28 mouse cellular contexts compared by ENCODE assay signal in genomic region chr13:119267608-119268300, GRCm38 (mm10).
A peak's percentile ranks its signal among the peaks of the same experiment; 100 is the strongest.
DNase-seq lines count a peak whose midpoint lies in the region; ATAC-seq and TF ChIP-seq lines count a peak whose summit lies in the region.
"Had no signal": no experiment of that assay in that cellular context is flagged by ENCODE, and none has a peak within 500 bp of the region (broad histone marks: within the 10 kb centered on the region; RNA-seq: fewer than 3 reads in every experiment).

No protein-coding gene starts in this region.

- TF ChIP-seq EP300 in lung, postnatal 0 days (IDR thresholded peaks at IDR 0.05): no peak

- H3K27ac ChIP-seq in kidney, embryonic 15.5 days: no peak overlapping the region
- peak overlapping the region; percentile 55 for H3K27ac ChIP-seq in lung, embryonic 16.5 days (ENCODE audit: low read length)
- H3K27ac ChIP-seq in lung, postnatal 0 days (ENCODE audit: low read length): no peak overlapping the region
- H3K27ac ChIP-seq in intestine, postnatal 0 days (ENCODE audit: low read depth, low read length): no peak overlapping the region
- H3K27ac ChIP-seq: hindbrain, embryonic 14.5 days; limb, embryonic 13.5 days; midbrain, embryonic 12.5 days; neural tube, embryonic 12.5 days had no signal

- H3K36me3 ChIP-seq in kidney, embryonic 15.5 days: no peaks in the 10 kb centered on the region
- no peaks in the 10 kb centered on the region for H3K36me3 ChIP-seq in lung, embryonic 16.5 days (ENCODE audit: control insufficient read depth, insufficient read depth, low read length)
- no peaks in the 10 kb centered on the region for H3K36me3 ChIP-seq in lung, postnatal 0 days (ENCODE audit: insufficient read depth, low read length)
- no peaks in the 10 kb centered on the region for H3K36me3 ChIP-seq in intestine, postnatal 0 days (ENCODE audit: control insufficient read depth, insufficient read depth)
- H3K36me3 ChIP-seq: limb, embryonic 13.5 days; midbrain, embryonic 12.5 days; neural tube, embryonic 12.5 days had no signal

- no peak for TF ChIP-seq CTCF in lung, postnatal 0 days (IDR thresholded peaks at IDR 0.05)
- no peak for TF ChIP-seq CTCF in intestine, postnatal 0 days (IDR thresholded peaks at IDR 0.05; ENCODE audit: low read depth)

- no peak overlapping the region for H3K4me2 ChIP-seq in kidney, embryonic 15.5 days
- H3K4me2 ChIP-seq in lung, embryonic 16.5 days (ENCODE audit: low read depth, low read length): no peak overlapping the region
- H3K4me2 ChIP-seq in lung, postnatal 0 days (replicated peaks; ENCODE audit: low read depth, low read length): no peak overlapping the region
- H3K4me2 ChIP-seq in intestine, postnatal 0 days (replicated peaks; ENCODE audit: low read depth): no peak overlapping the region
- H3K4me2 ChIP-seq: heart, embryonic 11.5 days; hindbrain, embryonic 14.5 days; limb, embryonic 13.5 days; liver, embryonic 11.5 days; midbrain, embryonic 12.5 days; neural tube, embryonic 12.5 days had no signal

- H3K9me3 ChIP-seq in kidney, embryonic 15.5 days (replicated peaks): no peaks in the 10 kb centered on the region
- H3K9me3 ChIP-seq in lung, embryonic 16.5 days (ENCODE audit: control insufficient read depth, low read length): no peaks in the 10 kb centered on the region; the same call in 1 of the 2 replicates
- H3K9me3 ChIP-seq in lung, postnatal 0 days (ENCODE audit: low read length): no peaks in the 10 kb centered on the region
- H3K9me3 ChIP-seq in intestine, postnatal 0 days (ENCODE audit: control insufficient read depth): no peaks in the 10 kb centered on the region
- H3K9me3 ChIP-seq: limb, embryonic 13.5 days; midbrain, embryonic 12.5 days; neural tube, embryonic 12.5 days had no signal

- no peaks in the 10 kb centered on the region for H3K4me1 ChIP-seq in kidney, embryonic 15.5 days
- no peaks in the 10 kb centered on the region for H3K4me1 ChIP-seq in lung, embryonic 16.5 days (replicated peaks; ENCODE audit: control insufficient read depth, insufficient read depth, low read length)
- H3K4me1 ChIP-seq in lung, postnatal 0 days (ENCODE audit: insufficient read depth, low read depth, low read length): no peaks in the 10 kb centered on the region
- H3K4me1 ChIP-seq in intestine, postnatal 0 days (replicated peaks; ENCODE audit: control insufficient read depth, insufficient read depth, low read length): no peaks in the 10 kb centered on the region
- H3K4me1 ChIP-seq: limb, embryonic 13.5 days; midbrain, embryonic 12.5 days; neural tube, embryonic 12.5 days had no signal

- H3K4me3 ChIP-seq in kidney, embryonic 15.5 days (replicated peaks): no peak overlapping the region
- no peak overlapping the region for H3K4me3 ChIP-seq in lung, embryonic 16.5 days (ENCODE audit: low read length)
- H3K4me3 ChIP-seq in lung, postnatal 0 days (ENCODE audit: low read depth, low read length): no peak overlapping the region
- H3K4me3 ChIP-seq in intestine, postnatal 0 days (ENCODE audit: low read depth, low read length): no peak overlapping the region
- H3K4me3 ChIP-seq: limb, embryonic 13.5 days; midbrain, embryonic 12.5 days; myocyte; neural tube, embryonic 12.5 days had no signal

- ATAC-seq in kidney, embryonic 15.5 days (replicated peaks; ENCODE audit: low FRiP score): peak; percentile 79
- peak; percentile 10; the same call in 1 of the 2 replicates for ATAC-seq in lung, embryonic 16.5 days (ENCODE audit: low read depth)
- no peak for ATAC-seq in lung, postnatal 0 days
- 0 out of 2 replicates have a peak, but pooled peaks have one; percentile 22 for ATAC-seq in intestine, postnatal 0 days
- ATAC-seq: forebrain, embryonic 14.5 days; Patski had no signal

- H3K9ac ChIP-seq in kidney, embryonic 15.5 days: no peak overlapping the region
- no peak overlapping the region for H3K9ac ChIP-seq in lung, embryonic 16.5 days (ENCODE audit: low read length)
- no peak overlapping the region for H3K9ac ChIP-seq in lung, postnatal 0 days (replicated peaks; ENCODE audit: low read depth)
- no peak overlapping the region for H3K9ac ChIP-seq in intestine, postnatal 0 days (ENCODE audit: low read depth, low read length)
- H3K9ac ChIP-seq: hindbrain, embryonic 14.5 days; limb, embryonic 13.5 days; midbrain, embryonic 12.5 days; neural tube, embryonic 12.5 days had no signal

- no peaks in the 10 kb centered on the region for H3K27me3 ChIP-seq in kidney, embryonic 15.5 days
- no peaks in the 10 kb centered on the region for H3K27me3 ChIP-seq in lung, embryonic 16.5 days (ENCODE audit: control insufficient read depth, insufficient read depth, low read depth, low read length)
- no peaks in the 10 kb centered on the region for H3K27me3 ChIP-seq in lung, postnatal 0 days (replicated peaks; ENCODE audit: insufficient read depth, low read length)
- H3K27me3 ChIP-seq in intestine, postnatal 0 days (replicated peaks; ENCODE audit: control insufficient read depth, insufficient read depth, low read length): no peaks in the 10 kb centered on the region
- H3K27me3 ChIP-seq: limb, embryonic 13.5 days; midbrain, embryonic 12.5 days; neural tube, embryonic 12.5 days; Patski had no signal

- no peak for DNase-seq in kidney, postnatal 4 days
- no peak for DNase-seq in lung, postnatal 0 days (ENCODE audit: low spot score)
- no peak for DNase-seq in urinary bladder, postnatal 25 days (ENCODE audit: low spot score)
- DNase-seq in layer of hippocampus, postnatal 14 days (ENCODE audit: low spot score in 2 of 2): no peak
- DNase-seq: adrenal gland, postnatal 10 days; cerebellum, adult 11 months; cerebellum, adult 9-10 months; cerebellum, postnatal 36 days; gastrocnemius, postnatal 36 days; heart, adult 18-20 months; heart, postnatal 4 days; kidney, postnatal 10 days; lung, postnatal 14 days; right cerebral cortex, postnatal 4 days; thymus, adult 18-20 months; thymus, postnatal 25 days had no signal

- 46% methylated on average over 4 of the region's 4 CpGs for WGBS in kidney, embryonic 15.5 days
- WGBS in lung, embryonic 16.5 days: 46% methylated on average over 4 of the region's 4 CpGs
- 49% methylated on average over 4 of the region's 4 CpGs for WGBS in lung, postnatal 0 days
- 50% methylated on average over 4 of the region's 4 CpGs for WGBS in intestine, postnatal 0 days
